Mouse (Mus musculus): ENCODE measurements around the gene Daxx.

GRCm38 (mm10) chr17:33935422-33936055, 26.3 kb downstream of the Daxx start:
- TF ChIP-seq TAL1 (IDR thresholded peaks at IDR 0.05; ENCODE audit: low read length) (no peak), GATA1 (IDR thresholded peaks at IDR 0.05; ENCODE audit: low read length) (no peak)

Data from erythroblast, embryonic 14.5 days (primary cell).